Mouse (Mus musculus): ENCODE measurements around the gene Mysm1.

Mysm1 gene

DNA sequence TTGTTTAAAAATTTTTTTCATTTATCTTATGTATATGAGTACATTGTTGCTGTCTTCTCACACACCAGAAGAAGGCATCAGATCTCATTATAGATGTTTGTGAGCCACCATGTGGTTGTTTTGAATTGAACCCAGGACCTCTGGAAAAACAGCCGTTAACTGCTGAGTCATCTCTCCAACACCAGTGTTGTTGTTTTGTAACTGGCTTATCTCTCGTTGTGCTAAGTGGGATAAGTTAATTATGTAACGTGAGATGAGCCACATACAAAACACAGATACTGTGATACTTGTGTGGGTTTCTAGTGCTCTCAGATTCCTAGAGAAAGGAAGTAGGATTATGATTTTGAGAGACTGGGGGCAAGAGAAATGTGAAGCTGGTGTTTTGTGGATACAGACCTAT, 11.3 kb upstream of the Mysm1 start:
- in situ Hi-C loops (cut with MboI; ENCODE audit: low pct_unique_long_range_greater_than_20kb in 1 of 2, low sequenced_read_pairs in 2 of 2, unreplicated experiment in 1 of 2): no loop called here

DNA sequence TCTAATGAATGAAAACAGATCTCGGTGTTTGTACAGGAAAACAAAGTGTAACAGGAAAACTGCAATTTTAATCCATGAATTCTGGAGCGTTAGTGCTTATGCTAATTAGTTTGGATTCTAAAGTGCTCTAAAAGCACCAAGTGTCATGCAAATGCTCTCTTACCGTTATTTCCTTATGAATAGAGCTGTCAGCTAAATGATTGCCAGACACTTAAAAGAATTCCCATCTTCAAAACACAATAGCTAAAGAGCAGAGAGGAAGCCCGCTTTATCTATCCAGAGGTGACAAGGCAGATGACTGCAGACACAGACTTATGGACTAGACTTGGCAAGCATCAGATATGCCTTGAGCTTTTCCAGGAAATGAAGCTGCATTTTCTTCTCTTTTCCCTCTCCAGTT, 8.8 kb upstream of the Mysm1 start:
- in situ Hi-C loops (cut with MboI; ENCODE audit: low pct_unique_long_range_greater_than_20kb in 1 of 2, low sequenced_read_pairs in 2 of 2, unreplicated experiment in 1 of 2): no loop called here

DNA sequence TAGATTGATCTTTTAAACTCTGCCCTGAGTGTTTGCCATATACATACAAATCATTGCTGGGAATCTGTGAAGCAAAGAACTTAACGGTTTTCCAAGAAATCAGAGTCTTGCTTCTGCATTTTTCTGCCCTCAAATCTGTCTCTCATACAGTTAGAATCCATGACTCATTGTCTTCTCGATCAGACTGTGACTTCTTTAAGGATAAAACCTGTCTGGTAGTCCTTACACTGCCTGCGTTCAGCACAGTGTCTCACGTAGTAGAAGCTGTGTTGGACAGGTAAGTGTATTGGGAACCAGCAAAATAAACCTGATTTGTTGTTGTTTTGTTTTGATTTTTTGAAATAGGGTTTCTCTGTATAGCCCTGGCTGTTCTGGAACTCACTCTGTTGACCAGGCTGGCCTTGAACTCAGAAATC, 608 bp upstream of the Mysm1 start:
- in situ Hi-C loops (cut with MboI; ENCODE audit: low pct_unique_long_range_greater_than_20kb in 1 of 2, low sequenced_read_pairs in 2 of 2, unreplicated experiment in 1 of 2): no loop called here

DNA sequence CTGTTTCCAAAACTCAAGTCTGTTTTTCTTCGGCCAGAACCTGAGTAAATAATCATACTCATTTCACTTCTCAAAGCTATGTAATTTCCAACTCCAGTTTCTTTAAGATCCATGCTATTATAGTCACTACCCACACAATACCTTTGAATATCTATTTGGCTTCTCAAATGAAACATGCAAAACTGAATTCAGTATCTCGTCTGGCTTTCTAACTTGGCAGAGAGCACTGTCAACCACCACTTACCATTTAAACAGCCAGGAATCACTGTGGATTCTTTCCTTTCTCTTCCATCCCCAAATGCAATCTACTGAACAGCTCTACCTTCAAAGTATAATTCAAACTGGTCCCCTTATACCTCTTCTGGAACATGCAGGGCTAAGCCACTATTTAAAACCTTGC, 5.6 kb downstream of the Mysm1 start:
- in situ Hi-C loops (cut with MboI; ENCODE audit: low pct_unique_long_range_greater_than_20kb in 1 of 2, low sequenced_read_pairs in 2 of 2, unreplicated experiment in 1 of 2): no loop called here

DNA sequence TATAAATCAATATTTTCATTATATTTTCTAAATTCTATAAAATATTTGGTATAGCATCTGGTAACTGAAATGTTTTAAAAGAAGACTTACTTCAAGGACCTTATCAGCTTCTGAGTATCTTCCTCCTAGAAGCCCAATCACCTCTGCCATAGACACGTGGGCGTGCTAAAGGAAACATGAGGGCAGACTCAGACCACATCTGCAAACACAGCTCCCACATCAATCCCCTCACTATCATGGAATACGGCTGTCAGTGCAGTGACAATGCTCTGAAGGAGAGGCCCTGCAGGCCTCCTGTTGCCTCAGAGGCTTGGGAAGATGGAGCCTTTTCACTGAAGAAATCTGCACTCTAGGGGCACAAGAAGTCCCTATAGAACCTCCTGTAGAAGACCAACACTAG, 26.1 kb downstream of the Mysm1 start:
- in situ Hi-C loops (cut with MboI; ENCODE audit: low pct_unique_long_range_greater_than_20kb in 1 of 2, low sequenced_read_pairs in 2 of 2, unreplicated experiment in 1 of 2): no loop called here

DNA sequence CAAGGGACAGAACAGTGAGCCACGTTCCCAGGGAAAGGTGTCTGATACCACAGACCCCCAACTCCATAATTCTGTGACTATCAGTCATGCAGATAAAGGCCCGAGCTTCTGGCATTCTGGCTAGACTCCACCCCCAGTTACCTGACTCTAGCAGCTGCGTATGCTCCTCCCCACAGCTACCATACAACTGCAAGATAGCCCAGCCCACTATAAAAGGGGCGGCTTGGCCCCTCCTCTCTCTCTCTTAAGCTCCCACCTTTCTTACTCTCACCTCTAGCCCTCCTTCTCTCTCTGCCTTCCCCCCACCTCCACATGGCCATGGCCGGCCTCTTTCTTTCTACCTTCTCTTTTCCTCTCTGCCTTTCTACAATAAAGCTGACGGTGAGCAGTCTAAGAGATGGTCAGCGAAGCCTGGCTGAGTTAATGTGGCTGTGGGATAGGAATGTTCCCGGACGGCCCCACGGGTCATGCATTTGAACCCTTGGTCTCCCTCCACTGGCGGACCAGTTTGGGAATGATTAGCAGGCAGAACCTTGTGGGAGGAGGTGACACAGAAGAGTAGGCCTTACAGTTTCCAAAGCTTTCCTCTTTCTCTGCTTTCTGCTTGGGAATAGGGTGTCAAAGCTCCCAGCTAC, 37.6 kb downstream of the Mysm1 start:
- in situ Hi-C loops (cut with MboI; ENCODE audit: low pct_unique_long_range_greater_than_20kb in 1 of 2, low sequenced_read_pairs in 2 of 2, unreplicated experiment in 1 of 2): no loop called here

DNA sequence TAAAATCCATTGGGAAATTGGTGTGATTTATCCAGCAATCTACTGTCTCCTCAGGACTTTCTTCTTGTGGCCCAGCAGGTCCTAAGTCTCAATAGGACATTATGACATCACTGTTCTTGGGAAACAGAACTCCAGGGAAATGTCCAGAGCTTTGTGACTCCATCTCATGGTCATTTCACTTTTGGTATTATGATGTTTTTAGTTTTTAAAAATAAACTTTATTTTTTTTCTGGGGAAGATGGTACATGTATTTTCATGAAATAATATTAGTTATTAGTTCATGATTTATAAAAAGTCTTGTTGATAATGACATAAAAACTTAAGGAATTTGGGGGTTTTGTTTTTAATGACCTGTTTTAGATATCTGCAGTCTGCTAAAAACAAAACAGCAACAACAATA, 50.2 kb downstream of the Mysm1 start, which contains the start of gene Eqtn:
Gene Eqtn, minus strand, starts transcription at position 101 of the 400 bp plus-strand sequence.
- in situ Hi-C loops (cut with MboI; ENCODE audit: low pct_unique_long_range_greater_than_20kb in 1 of 2, low sequenced_read_pairs in 2 of 2, unreplicated experiment in 1 of 2): no loop called here

DNA sequence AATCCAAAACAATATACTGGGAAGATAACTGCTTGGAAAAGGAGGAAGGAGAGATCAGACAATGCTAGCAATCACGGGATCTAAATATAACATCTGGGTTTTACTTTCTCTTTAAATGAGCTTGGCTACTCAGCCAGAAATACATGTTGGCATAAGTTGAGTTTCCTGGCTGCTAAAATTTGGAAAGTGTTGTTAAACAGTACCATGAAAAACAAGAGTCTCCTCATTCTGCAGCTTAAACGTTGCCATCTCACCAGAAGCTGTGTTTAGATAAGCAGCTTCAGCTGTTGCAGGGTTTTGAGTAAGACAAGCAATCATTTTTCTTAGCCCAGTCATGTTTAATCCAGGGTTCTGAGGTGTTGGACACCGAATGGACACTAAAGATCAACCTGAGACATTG, 77.1 kb downstream of the Mysm1 start:
- in situ Hi-C loops (cut with MboI; ENCODE audit: low pct_unique_long_range_greater_than_20kb in 1 of 2, low sequenced_read_pairs in 2 of 2, unreplicated experiment in 1 of 2): loop anchor here (10.0 to 25.0 kb wide), 2 partner anchors 214 to 237 kb away; no protein-coding TSS in a partner anchor

DNA sequence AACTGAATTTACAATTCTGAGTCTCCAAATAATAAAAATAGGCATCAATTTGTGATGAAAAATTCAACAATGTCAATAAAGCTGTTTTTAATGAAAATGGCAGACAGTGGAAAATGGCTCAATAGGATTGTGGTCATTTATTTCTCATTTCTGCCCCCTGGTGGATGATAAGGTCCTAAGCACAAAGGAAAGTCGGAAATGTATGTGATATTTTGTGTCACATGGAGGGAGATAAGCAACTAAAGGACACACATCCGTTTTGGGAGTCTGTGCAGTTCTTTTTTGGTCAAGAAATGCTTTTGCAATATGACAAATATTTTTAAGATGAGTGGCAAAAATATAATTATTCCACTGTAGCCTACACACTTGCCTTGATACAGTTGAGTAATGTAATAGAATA, 78.2 kb downstream of the Mysm1 start:
- in situ Hi-C loops (cut with MboI; ENCODE audit: low pct_unique_long_range_greater_than_20kb in 1 of 2, low sequenced_read_pairs in 2 of 2, unreplicated experiment in 1 of 2): loop anchor here (10.0 to 25.0 kb wide), 2 partner anchors 213 to 236 kb away; no protein-coding TSS in a partner anchor
